Mouse (Mus musculus) kidney, adult 2 months (tissue): Measurements from ENCODE around the gene Pdss1.

Experiments used
- CTCF ChIP-seq: fragments of 200-500 bp; conservative IDR thresholded peaks from 2 replicates; pipeline ENCODE4 v1.5.1; 2011; ENCODE audit warnings: low read depth, mild to moderate bottlenecking, control low read depth, low read length, moderate library complexity, mixed read lengths; ENCODE audit not compliant: insufficient read depth, insufficient read length
- POLR2A ChIP-seq: fragments of 200-500 bp; IDR thresholded peaks from one replicate; pipeline ENCODE4 v1.6.1; 2011; ENCODE audit warnings: low read depth, low read length, control low read depth

GRCm38 (mm10) chr2:22866894-22867424 lies 28.4 kb upstream of the Pdss1 start:
- TF ChIP-seq POLR2A (no peak), CTCF (no peak)
